Mouse (Mus musculus): ENCODE results near the gene Rnf213. TPM values are rescaled to one million over a fixed set of nuclear protein-coding genes. Genes with fewer than 3 reads are reported as not detected.
A peak's percentile ranks its signal among the peaks of the same experiment; 100 is the strongest.
"Not testable (repeated sequence)": the region's sequence is repeated elsewhere in the genome, so short reads cannot be mapped to it uniquely, and the experiment has no call there.

The Rnf213 gene
- total and polyA plus RNA-seq, 2 experiments from 2014 or later, result 4.5 to 36.7 TPM

GRCm38 (mm10) chr11:119382338-119382850, 10.5 kb upstream of the Rnf213 start:
- H3K4me3 ChIP-seq (ENCODE audit: low read depth, low read length), result no peak overlapping the region
- WGBS, result 70% methylated on average over 6 of the region's 6 CpGs
- H3K27me3 ChIP-seq (ENCODE audit: control insufficient read depth, insufficient read depth, low read length), result no peaks in the 10 kb centered on the region
- DNase-seq (ENCODE audit: low spot score), result no peak
- H3K27ac ChIP-seq (ENCODE audit: low read depth), result no peak overlapping the region
- no peak overlapping the region for H3K4me2 ChIP-seq (ENCODE audit: low read depth, low read length)
- H3K9ac ChIP-seq (replicated peaks; ENCODE audit: low read depth, low read length), result no peak overlapping the region
- no peak for TF ChIP-seq CTCF (IDR thresholded peaks at IDR 0.05; ENCODE audit: low read depth)
- no peak for TF ChIP-seq EP300 (IDR thresholded peaks at IDR 0.05; ENCODE audit: low read depth)
- ATAC-seq (ENCODE audit: insufficient read depth, low read depth), result no peak
- H3K36me3 ChIP-seq (replicated peaks; ENCODE audit: control insufficient read depth, insufficient read depth, low read length), result peaks cover 16% of the 10 kb centered on the region
- 0 out of 2 replicates have a peak, but pooled peaks cover 2% of the 10 kb centered on the region for H3K4me1 ChIP-seq (ENCODE audit: control insufficient read depth, insufficient read depth)
- no peaks in the 10 kb centered on the region for H3K9me3 ChIP-seq (replicated peaks; ENCODE audit: control insufficient read depth, low read length)

- TF ChIP-seq CTCF (IDR thresholded peaks at IDR 0.05; ENCODE audit: low read depth) (no peak), EP300 (IDR thresholded peaks at IDR 0.05; ENCODE audit: low read depth) (no peak)
- WGBS, result 40% methylated on average over 4 of the region's 4 CpGs
- peaks cover under 1% of the 10 kb centered on the region; the same call in 1 of the 2 replicates for H3K36me3 ChIP-seq (replicated peaks; ENCODE audit: control insufficient read depth, insufficient read depth, low read length)
- H3K27ac ChIP-seq (ENCODE audit: low read depth), result no peak overlapping the region
- 0 out of 2 replicates have a peak, but pooled peaks cover 15% of the 10 kb centered on the region for H3K4me1 ChIP-seq (ENCODE audit: control insufficient read depth, insufficient read depth)
- no peaks in the 10 kb centered on the region for H3K9me3 ChIP-seq (replicated peaks; ENCODE audit: control insufficient read depth, low read length)
- DNase-seq (ENCODE audit: low spot score), result no peak
- H3K27me3 ChIP-seq (ENCODE audit: control insufficient read depth, insufficient read depth, low read length), result no peaks in the 10 kb centered on the region
- H3K9ac ChIP-seq (replicated peaks; ENCODE audit: low read depth, low read length), result no peak overlapping the region
- H3K4me3 ChIP-seq (ENCODE audit: low read depth, low read length), result no peak overlapping the region
- ATAC-seq (ENCODE audit: insufficient read depth, low read depth), result no peak
- no peak overlapping the region for H3K4me2 ChIP-seq (ENCODE audit: low read depth, low read length)
These were observed 8.0 kb upstream of the Rnf213 start for GRCm38 (mm10) chr11:119384904-119385303.

GRCm38 (mm10) chr11:119386306-119386705, 6.6 kb upstream of the Rnf213 start:
- no peak overlapping the region for H3K4me3 ChIP-seq (ENCODE audit: low read depth, low read length)
- WGBS, result 97% methylated on average over 5 of the region's 5 CpGs
- no peak overlapping the region for H3K27ac ChIP-seq (ENCODE audit: low read depth)
- TF ChIP-seq EP300 (IDR thresholded peaks at IDR 0.05; ENCODE audit: low read depth) (no peak), CTCF (IDR thresholded peaks at IDR 0.05; ENCODE audit: low read depth) (no peak)
- no peak overlapping the region for H3K4me2 ChIP-seq (ENCODE audit: low read depth, low read length)
- no peaks in the 10 kb centered on the region for H3K36me3 ChIP-seq (replicated peaks; ENCODE audit: control insufficient read depth, insufficient read depth, low read length)
- DNase-seq (ENCODE audit: low spot score) (no peak), ATAC-seq (ENCODE audit: insufficient read depth, low read depth) (no peak)
- H3K27me3 ChIP-seq (ENCODE audit: control insufficient read depth, insufficient read depth, low read length), result no peaks in the 10 kb centered on the region
- H3K9ac ChIP-seq (replicated peaks; ENCODE audit: low read depth, low read length), result no peak overlapping the region
- H3K4me1 ChIP-seq (ENCODE audit: control insufficient read depth, insufficient read depth), result peaks cover 22% of the 10 kb centered on the region
- H3K9me3 ChIP-seq (replicated peaks; ENCODE audit: control insufficient read depth, low read length), result no peaks in the 10 kb centered on the region

GRCm38 (mm10) chr11:119387273-119387672, 5.6 kb upstream of the Rnf213 start:
- not testable (repeated sequence) for H3K4me2 ChIP-seq (ENCODE audit: low read depth, low read length); H3K36me3 ChIP-seq (replicated peaks; ENCODE audit: control insufficient read depth, insufficient read depth, low read length); H3K27me3 ChIP-seq (ENCODE audit: control insufficient read depth, insufficient read depth, low read length); H3K9me3 ChIP-seq (replicated peaks; ENCODE audit: control insufficient read depth, low read length); DNase-seq (ENCODE audit: low spot score); ATAC-seq (ENCODE audit: insufficient read depth, low read depth); H3K4me3 ChIP-seq (ENCODE audit: low read depth, low read length); H3K9ac ChIP-seq (replicated peaks; ENCODE audit: low read depth, low read length)
- peaks cover 32% of the 10 kb centered on the region for H3K4me1 ChIP-seq (ENCODE audit: control insufficient read depth, insufficient read depth)
- WGBS, result 6% methylated on average over 3 of the region's 3 CpGs
- H3K27ac ChIP-seq (ENCODE audit: low read depth), result peak overlapping the region; percentile 49

GRCm38 (mm10) chr11:119389851-119390270, 3.0 kb upstream of the Rnf213 start:
- Histone ChIP-seq H3K4me1 (ENCODE audit: control insufficient read depth, insufficient read depth) (peaks cover 42% of the 10 kb centered on the region), H3K36me3 (replicated peaks; ENCODE audit: control insufficient read depth, insufficient read depth, low read length) (no peaks in the 10 kb centered on the region), H3K27me3 (ENCODE audit: control insufficient read depth, insufficient read depth, low read length) (no peaks in the 10 kb centered on the region), H3K9me3 (replicated peaks; ENCODE audit: control insufficient read depth, low read length) (no peaks in the 10 kb centered on the region), H3K9ac (replicated peaks; ENCODE audit: low read depth, low read length) (peak overlapping the region; percentile 73), H3K4me2 (ENCODE audit: low read depth, low read length) (peak overlapping the region; percentile 77), H3K4me3 (ENCODE audit: low read depth, low read length) (peak overlapping the region; percentile 59), H3K27ac (ENCODE audit: low read depth) (peak overlapping the region; percentile 93)
- TF ChIP-seq EP300 (IDR thresholded peaks at IDR 0.05; ENCODE audit: low read depth) (peak; percentile 37), CTCF (IDR thresholded peaks at IDR 0.05; ENCODE audit: low read depth) (peak; percentile 57)
- DNase-seq (ENCODE audit: low spot score) (peak; percentile 84), ATAC-seq (ENCODE audit: insufficient read depth, low read depth) (peak; percentile 80)
- WGBS, result under 1% methylated on average over 34 of the region's 35 CpGs
